Mouse (Mus musculus): ENCODE measurements around the gene Slc25a54.

Slc25a54 gene

GRCm38 (mm10) chr3:109080169-109080568, at the start of gene Slc25a54:
Slc25a54 (plus strand) TSS chr3:109080469.
- DNase-seq (ENCODE audit: extremely low spot score), result no peak

GRCm38 (mm10) chr3:109030817-109031216, 49.5 kb upstream of the Slc25a54 start:
- DNase-seq (ENCODE audit: extremely low spot score), result no peak

- DNase-seq (ENCODE audit: extremely low spot score), result no peak
Observed at GRCm38 (mm10) chr3:109031626-109032025, 48.6 kb upstream of the Slc25a54 start.

GRCm38 (mm10) chr3:109032306-109032705, 48.0 kb upstream of the Slc25a54 start:
- no peak for DNase-seq (ENCODE audit: extremely low spot score)

GRCm38 (mm10) chr3:109034411-109034810, 45.9 kb upstream of the Slc25a54 start:
- DNase-seq (ENCODE audit: extremely low spot score), result no peak

GRCm38 (mm10) chr3:109040908-109041307, 39.4 kb upstream of the Slc25a54 start:
- no peak for DNase-seq (ENCODE audit: extremely low spot score)

- no peak for DNase-seq (ENCODE audit: extremely low spot score)
Observed at GRCm38 (mm10) chr3:109043395-109043794, 36.9 kb upstream of the Slc25a54 start.

GRCm38 (mm10) chr3:109046428-109046827, 33.8 kb upstream of the Slc25a54 start:
- DNase-seq (ENCODE audit: extremely low spot score), result no peak

- peak; percentile 21 for DNase-seq (ENCODE audit: extremely low spot score)
Observed at GRCm38 (mm10) chr3:109047707-109048283, 32.5 kb upstream of the Slc25a54 start.

GRCm38 (mm10) chr3:109051056-109051945, 29.0 kb upstream of the Slc25a54 start:
- DNase-seq (ENCODE audit: extremely low spot score), result no peak

- no peak for DNase-seq (ENCODE audit: extremely low spot score)
Observed at GRCm38 (mm10) chr3:109051946-109052331, 28.3 kb upstream of the Slc25a54 start.

GRCm38 (mm10) chr3:109059903-109060302, 20.4 kb upstream of the Slc25a54 start:
- no peak for DNase-seq (ENCODE audit: extremely low spot score)

GRCm38 (mm10) chr3:109062391-109062790, 17.9 kb upstream of the Slc25a54 start:
- no peak for DNase-seq (ENCODE audit: extremely low spot score)

GRCm38 (mm10) chr3:109062989-109063388, 17.3 kb upstream of the Slc25a54 start:
- peak; percentile 27 for DNase-seq (ENCODE audit: extremely low spot score)

- no peak for DNase-seq (ENCODE audit: extremely low spot score)
Observed at GRCm38 (mm10) chr3:109084418-109084817, 4.1 kb downstream of the Slc25a54 start.

- no peak for DNase-seq (ENCODE audit: extremely low spot score)
Observed at GRCm38 (mm10) chr3:109088460-109088859, 8.2 kb downstream of the Slc25a54 start.

- DNase-seq (ENCODE audit: extremely low spot score), result no peak
Observed at GRCm38 (mm10) chr3:109104702-109105101, 24.4 kb downstream of the Slc25a54 start.

- no peak for DNase-seq (ENCODE audit: extremely low spot score)
Observed at GRCm38 (mm10) chr3:109117136-109117535, 36.9 kb downstream of the Slc25a54 start.

GRCm38 (mm10) chr3:109119562-109119961, 39.3 kb downstream of the Slc25a54 start:
- no peak for DNase-seq (ENCODE audit: extremely low spot score)

GRCm38 (mm10) chr3:109119973-109120372, 39.7 kb downstream of the Slc25a54 start:
- no peak for DNase-seq (ENCODE audit: extremely low spot score)

GRCm38 (mm10) chr3:109122641-109123530, 42.6 kb downstream of the Slc25a54 start, which contains the start of gene Slc25a24:
Slc25a24 (plus strand) TSS chr3:109123149.
- DNase-seq (ENCODE audit: extremely low spot score), result peak; percentile 74

GRCm38 (mm10) chr3:109123531-109123981, 43.3 kb downstream of the Slc25a54 start:
- DNase-seq (ENCODE audit: extremely low spot score), result no peak

Measured in embryo, embryonic 9.5 days (tissue).